Mouse (Mus musculus) heart, postnatal 0 days (tissue): ENCODE measurements at regions not wholly inside any gene's neighbourhood (a gene's known extent, or its start where the extent isn't known, plus 50 kb on each side); places are given as distances from the start of the nearest gene placed in this dataset.

Source experiments
- CTCF ChIP-seq: IDR thresholded peaks from 2 replicates; pipeline ENCODE4 v1.5.1; 2016; ENCODE audit warnings: antibody characterized with exemption, control low read depth, low read depth
- EP300 ChIP-seq: IDR thresholded peaks from 2 replicates; pipeline ENCODE4 v1.6.1; 2016; ENCODE audit warnings: antibody characterized with exemption, low read depth

GRCm38 (mm10) chr16:9358651-9359050 is 528.8 kb downstream of the 1810013L24Rik start:
- no peak for TF ChIP-seq CTCF
- TF ChIP-seq EP300, result no peak
